Comparison of ENCODE assay signal across 12 mouse cellular contexts in the genomic region with DNA sequence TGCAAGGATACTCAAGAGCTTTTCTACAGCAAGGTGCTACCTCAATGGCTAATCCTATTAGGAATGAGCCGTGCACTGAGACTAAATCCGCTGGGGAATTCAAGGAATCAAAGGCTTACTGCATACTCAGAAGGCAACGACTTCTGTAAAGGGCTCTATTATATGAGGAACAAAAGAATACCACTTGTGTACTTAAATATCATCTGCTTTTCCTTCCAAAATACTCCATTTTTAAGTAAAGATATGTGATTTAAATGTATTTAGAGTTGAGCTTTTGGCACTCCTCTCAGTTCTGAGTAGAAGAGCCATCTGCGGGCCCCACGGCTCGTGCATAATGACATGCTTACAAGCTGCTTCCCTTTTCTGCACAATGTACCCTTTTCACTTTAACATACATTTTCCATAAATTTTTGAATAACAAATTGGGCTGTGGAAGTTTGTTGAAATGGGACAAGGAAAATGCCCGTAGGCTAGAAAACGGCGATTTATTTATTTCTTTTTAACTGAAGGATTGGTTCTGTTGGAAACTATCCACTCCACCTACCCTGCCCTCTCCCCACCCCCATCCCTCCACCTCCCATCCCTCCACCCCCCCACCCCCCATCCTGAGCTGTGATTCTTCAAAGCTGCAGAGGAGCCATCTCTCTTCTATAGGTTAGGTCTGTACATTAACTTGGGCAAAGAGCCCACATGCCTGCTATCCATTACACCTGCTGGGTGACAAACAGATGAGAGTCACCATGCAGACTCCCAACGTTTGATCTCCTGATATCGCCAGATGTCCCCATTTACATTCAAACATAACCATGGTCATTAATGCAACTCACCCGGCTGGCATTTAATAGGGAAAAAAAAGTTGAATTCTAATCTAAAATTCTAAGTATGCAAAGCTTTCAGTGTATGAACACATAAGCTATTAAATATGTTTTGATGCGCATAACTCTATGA.
DNase-seq lines count a peak whose midpoint lies in the region; ATAC-seq lines count a peak whose summit lies in the region.
"Had no signal": no experiment of that assay in that cellular context is flagged by ENCODE, and none has a peak within 500 bp of the region (broad histone marks: within the 10 kb centered on the region; RNA-seq: fewer than 3 reads in every experiment).

No protein-coding gene starts in this region.

- H3K4me1 ChIP-seq in forebrain, embryonic 16.5 days (replicated peaks; ENCODE audit: control insufficient read depth, insufficient read depth, low read length) = peaks cover 7% of the 10 kb centered on the region; the same call in 1 of the 2 replicates
- H3K4me1 ChIP-seq: heart, embryonic 13.5 days; liver, embryonic 15.5 days had no signal

- H3K27me3 ChIP-seq in forebrain, embryonic 16.5 days (replicated peaks; ENCODE audit: control insufficient read depth, insufficient read depth, low read length) = no peaks in the 10 kb centered on the region
- H3K27me3 ChIP-seq: heart, embryonic 13.5 days; liver, embryonic 15.5 days had no signal

- H3K4me3 ChIP-seq in forebrain, embryonic 16.5 days (replicated peaks; ENCODE audit: low read length) = no peak overlapping the region
- H3K4me3 ChIP-seq: erythroblast, embryonic 14.5 days; heart, embryonic 13.5 days; liver, embryonic 15.5 days had no signal

- H3K9ac ChIP-seq in forebrain, embryonic 16.5 days (replicated peaks; ENCODE audit: low read depth, low read length) = no peak overlapping the region
- H3K9ac ChIP-seq: heart, embryonic 13.5 days; liver, embryonic 15.5 days had no signal

- no peaks in the 10 kb centered on the region for H3K9me3 ChIP-seq in forebrain, embryonic 16.5 days (ENCODE audit: control insufficient read depth, low read length)
- H3K9me3 ChIP-seq: heart, embryonic 13.5 days; liver, embryonic 15.5 days had no signal

- 12% methylated on average over 13 of the region's 13 CpGs for WGBS in forebrain, embryonic 16.5 days

- intact Hi-C loops in left cerebral cortex, postnatal 14 days (cut with DNase I) = no loop called here

- ATAC-seq in forebrain, embryonic 16.5 days = peak; percentile 93
- ATAC-seq: Patski had no signal

- H3K27ac ChIP-seq in forebrain, embryonic 16.5 days (ENCODE audit: low read length) = peak overlapping the region; percentile 92
- H3K27ac ChIP-seq: heart, embryonic 13.5 days; liver, embryonic 15.5 days had no signal

- peak overlapping the region; percentile 12; the same call in 1 of the 2 replicates for H3K4me2 ChIP-seq in forebrain, embryonic 16.5 days (ENCODE audit: low read length)
- H3K4me2 ChIP-seq: heart, embryonic 13.5 days; liver, embryonic 15.5 days had no signal

- peak; percentile 5 to 37 for DNase-seq in cerebellum, postnatal 25 days
- no peak for DNase-seq in cerebellum, adult 11 months
- peak; percentile 60 to 76 for DNase-seq in left cerebral cortex, postnatal 14 days (ENCODE audit: low spot score in 2 of 2)
- DNase-seq in right cerebral cortex, postnatal 10 days (ENCODE audit: low spot score in 2 of 2) = peak; percentile 76 to 82
- DNase-seq in MN1 (ENCODE audit: low spot score) = no peak
- no peak for DNase-seq in ovary, adult 18-20 months (ENCODE audit: low spot score)
- no peak for DNase-seq in urinary bladder, postnatal 14 days (ENCODE audit: low spot score)

- H3K36me3 ChIP-seq in forebrain, embryonic 16.5 days (ENCODE audit: control insufficient read depth, insufficient read depth) = no peaks in the 10 kb centered on the region
- H3K36me3 ChIP-seq: heart, embryonic 13.5 days; liver, embryonic 15.5 days had no signal

Comparison
In these comparisons a context has a peak if more than half of its experiments do, and no peak if none do; other contexts are left out.
1. DNase-seq: peak in cerebellum, postnatal 25 days (2 of 2), left cerebral cortex, postnatal 14 days (2 of 2) and right cerebral cortex, postnatal 10 days (2 of 2); none in cerebellum, adult 11 months (single experiment), MN1 (single experiment), ovary, adult 18-20 months (single experiment) and urinary bladder, postnatal 14 days (single experiment).